Mouse (Mus musculus) right cerebral cortex, adult 2 months (tissue): ENCODE data around the gene Ccrl2.

Experiments used
- DNase-seq, 2 experiments: peaks; one replicate each; pipeline ENCODE4 v3.0.0; 2021 to 2022; ENCODE audit warnings: low spot score in 2 of 2

Gene Ccrl2

DNA sequence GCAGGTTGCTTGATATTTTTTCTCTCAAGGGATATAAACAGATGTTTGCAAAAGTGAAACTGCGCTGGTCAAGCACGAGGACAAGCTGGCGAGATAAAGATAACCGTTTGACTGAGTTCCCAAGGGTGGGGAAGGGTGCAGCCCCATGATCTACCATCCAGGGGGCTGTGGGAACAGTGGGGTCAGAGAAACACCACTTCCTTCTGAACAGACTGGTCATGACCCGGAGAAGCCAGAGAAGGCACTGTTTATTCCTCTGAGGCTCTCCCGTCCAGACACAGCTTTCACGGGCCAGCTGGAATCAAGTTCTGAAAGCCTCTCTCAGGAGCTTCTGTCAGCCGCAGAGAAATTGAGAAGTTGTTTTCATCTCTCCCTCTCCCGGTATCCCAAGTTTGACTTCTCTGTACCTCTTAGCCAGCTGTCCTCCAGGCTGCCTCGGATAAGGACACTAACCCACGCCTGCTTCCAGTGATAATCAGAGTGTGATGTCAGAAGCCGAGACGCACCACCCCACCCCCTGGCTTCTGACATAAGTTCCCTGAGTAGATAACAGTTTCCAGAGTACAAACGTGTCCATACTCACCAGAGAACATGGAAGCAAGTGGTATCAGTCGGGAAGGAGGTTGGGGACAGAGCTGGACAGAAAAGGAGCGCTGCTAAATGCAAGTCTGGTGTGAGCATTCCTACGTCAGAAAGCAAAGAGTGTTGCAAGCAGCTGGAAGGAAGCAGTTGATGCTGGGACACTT, at the start of gene Ccrl2:
Gene Ccrl2 (minus strand): TSS at position 722 of the 746 bp plus-strand sequence.
- DNase-seq = peak in 1 of 2 experiments; percentile 16

DNA sequence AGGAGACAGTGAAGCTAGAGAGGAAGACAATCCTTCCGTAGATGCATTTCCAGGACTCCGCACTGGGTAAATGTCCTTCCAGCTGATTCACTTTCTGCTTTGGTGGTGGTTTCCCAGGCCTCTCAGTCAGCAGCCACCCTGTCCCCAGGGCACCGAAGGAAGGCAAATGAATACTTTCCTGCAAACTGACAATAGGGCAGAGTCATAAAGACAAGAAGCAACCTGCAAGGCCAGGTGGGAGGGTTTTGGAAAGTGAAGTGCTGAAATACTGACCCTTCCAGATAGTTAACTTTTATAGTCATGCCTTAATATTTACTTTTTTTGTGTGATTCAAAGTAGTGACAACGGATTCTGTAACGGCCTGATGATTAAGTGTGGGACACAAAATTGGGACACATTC, 46.6 kb upstream of the Ccrl2 start:
- no peak for DNase-seq

DNA sequence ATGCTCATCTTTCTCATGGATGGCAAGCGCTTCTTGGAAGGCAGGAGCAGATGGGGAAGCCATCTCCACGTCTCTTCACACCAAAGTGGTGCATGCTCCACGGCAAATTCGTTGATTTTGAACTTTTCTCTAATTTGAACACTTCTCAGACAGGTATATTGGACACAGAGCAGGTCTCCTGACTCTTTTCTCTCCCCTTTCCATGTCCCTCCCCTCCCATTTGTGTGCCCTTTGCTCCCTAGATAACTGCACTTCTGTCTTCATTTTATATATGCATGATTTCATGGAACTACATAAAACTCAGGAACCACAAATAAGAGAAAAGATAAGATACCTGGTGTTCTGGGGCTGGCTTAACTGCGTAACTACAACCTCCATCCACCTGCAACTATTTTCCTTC, 46.0 kb upstream of the Ccrl2 start:
- no peak for DNase-seq

DNA sequence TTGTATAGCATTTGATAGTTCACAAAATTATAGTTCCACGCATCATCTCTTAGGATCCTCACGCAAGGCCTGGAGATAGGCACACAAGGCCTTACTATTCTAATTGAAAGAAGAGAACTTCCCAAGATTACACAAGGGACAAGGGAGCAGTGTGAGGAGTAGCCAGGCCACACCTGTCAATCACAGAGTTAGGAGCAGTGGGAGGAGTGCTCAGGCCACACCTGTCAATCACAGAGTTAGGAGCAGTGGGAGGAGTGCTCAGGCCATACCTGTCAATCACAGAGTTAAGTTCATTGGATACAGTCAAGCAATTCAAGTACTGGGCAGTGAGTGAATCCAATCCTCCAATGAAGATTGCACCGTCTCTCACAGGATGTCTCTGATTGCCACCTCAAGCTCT, 43.1 kb upstream of the Ccrl2 start:
- DNase-seq = no peak

DNA sequence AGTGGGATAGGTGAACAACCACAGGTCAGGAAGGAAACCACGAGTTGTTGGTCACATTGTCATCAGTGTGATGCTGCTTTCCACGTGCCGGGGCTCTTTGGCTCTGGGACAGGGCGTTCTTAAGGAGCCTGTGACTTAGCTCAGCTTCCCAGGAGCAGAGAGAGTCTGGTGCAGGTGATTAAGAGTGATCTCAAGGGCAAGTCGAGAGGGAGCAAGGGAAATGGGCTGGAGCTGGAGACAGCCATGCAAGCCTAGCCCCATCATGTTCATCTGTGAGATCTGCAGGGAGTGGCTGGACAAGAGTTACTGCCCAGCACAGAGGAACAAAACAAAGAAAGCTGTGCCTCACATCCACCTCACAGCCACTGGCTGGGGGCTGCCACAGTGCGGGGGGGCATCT, 40.2 kb upstream of the Ccrl2 start:
- DNase-seq = no peak

DNA sequence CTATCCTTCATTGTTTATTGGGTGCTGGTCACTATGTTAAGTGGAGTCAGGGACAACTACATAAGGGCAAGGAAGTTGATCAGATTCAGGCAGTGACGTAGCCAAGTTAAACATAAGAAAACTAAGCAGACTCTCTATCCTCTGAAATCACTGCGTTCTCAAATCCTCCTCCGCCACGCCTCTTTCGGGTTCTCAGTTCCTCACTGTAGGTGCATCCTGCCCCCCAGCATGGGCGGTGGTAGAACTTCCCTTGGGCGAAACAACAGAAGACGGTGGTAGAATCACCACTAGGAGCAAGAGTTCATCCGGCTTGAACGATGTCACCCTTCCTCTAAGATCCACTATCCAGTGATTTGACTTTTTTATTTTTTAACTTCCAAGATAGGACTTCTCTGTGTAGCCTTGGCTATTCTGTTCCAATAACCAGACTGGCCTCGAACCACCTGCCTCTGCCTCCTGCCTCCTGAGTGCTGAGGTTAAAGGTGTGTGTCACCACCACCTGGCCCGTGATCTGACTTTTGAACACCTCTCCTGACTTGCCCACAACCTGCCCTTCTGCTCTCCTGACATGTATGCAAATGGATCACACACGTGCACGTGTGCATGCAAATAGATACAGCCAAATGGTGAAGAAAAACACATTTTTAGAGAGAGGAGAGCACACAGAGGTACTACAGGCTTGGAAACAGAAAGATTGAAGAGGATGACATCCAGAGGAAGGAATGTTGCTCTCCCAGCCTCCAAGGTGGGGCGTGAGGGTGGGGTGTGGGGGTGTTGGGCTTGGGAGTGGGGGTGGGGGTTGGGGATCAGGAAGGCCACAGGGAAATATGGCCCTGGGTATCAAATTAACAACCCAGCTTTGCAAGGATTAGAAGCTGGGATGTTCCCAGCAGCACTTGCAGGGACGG, 39.4 kb upstream of the Ccrl2 start:
- DNase-seq = no peak

DNA sequence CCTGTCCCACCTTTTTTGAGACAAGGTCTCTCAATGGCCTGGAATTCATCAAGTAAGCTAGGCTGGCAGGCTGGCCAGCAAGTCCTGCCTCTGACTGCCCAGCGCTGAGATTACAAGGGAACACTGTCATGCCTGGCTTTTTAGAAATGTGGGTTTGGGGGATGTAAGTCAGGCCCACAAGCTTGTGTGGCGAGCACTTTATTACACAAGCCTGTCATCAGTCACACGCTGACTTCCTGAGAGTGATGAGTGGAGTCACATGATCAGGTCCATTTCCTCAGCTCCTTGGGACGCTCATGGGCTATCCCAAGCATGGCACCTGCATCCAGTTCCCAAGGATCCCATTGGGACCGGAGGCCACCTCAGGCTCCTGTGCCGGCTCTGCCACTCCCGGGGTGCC, 38.4 kb upstream of the Ccrl2 start:
- DNase-seq = no peak

DNA sequence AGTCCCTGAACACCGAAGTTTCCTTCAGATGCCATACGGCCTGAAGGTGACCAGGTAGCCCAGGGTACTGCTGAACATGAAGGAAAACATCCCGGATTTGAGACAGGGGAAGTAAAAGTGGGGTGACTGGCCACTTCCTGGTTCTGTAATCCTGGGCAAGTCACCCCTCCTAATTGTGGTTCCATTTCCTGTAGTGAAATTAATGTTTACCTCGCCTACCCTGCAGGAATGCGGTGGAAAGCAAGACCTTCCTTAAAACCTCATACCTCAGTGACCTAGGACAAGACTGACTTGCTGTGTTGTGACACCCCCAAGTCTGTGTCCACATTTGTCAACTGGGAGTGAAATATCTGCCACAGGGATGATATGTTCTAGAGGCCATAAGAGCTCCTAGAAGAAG, 37.3 kb upstream of the Ccrl2 start:
- no peak for DNase-seq

DNA sequence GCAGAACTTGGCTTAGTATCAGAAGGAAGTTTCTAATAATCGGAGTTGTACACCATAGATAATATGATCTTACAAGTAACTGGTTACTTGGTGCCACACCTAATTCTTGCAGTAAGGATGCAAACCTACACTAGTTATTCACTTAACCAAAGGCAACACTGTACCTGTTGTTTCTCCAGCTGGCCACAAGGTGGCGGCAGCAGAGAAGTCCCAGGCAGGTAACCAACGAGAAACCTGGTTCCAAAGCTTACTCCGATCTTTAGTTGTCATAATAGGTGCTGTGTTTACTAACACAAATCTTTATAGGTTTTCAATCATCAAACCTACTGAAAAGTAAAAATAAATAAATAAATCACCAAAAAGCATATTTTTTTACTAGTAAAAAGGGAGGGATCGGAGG, 35.8 kb upstream of the Ccrl2 start:
- peak; percentile 68 to 75 for DNase-seq

DNA sequence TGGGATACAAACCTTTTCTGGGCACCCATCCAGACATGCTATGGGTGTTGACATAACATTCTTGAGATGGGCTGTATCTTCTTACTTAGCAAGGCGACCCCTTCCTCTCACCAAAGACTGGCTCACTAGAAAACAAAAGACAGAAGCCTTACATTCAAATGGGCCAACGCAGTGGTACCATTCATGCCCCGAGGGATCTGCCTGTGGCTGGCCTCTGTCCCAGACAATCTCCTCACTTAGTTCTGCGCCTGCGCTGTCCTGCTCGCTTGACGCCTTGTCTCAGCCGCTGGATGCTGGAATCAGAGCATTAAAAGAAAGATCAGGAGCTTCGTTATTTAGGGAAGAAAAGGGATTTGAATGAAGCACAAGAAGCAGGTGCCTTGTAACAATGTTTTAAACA, 35.3 kb upstream of the Ccrl2 start:
- DNase-seq = peak; percentile 16 to 20

DNA sequence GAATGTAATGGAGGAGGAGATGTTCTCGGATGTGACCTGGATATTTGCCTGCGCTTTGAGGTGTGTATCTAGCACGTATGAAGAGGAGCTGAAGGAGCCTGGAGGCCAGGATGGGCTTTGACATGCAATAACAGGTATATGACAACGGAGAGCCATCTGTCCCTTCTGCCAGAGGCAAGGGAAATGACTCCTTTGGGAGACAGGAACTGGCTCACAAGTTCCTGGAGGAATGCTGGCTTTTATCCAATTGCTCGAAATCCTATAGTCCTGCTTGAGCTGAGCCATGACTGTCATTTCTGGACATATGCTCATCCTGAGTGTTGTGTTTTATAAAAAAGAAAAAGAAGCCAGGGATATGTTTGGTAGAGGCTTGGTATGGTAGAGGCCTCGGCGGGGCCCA, 31.6 kb upstream of the Ccrl2 start:
- no peak for DNase-seq

DNA sequence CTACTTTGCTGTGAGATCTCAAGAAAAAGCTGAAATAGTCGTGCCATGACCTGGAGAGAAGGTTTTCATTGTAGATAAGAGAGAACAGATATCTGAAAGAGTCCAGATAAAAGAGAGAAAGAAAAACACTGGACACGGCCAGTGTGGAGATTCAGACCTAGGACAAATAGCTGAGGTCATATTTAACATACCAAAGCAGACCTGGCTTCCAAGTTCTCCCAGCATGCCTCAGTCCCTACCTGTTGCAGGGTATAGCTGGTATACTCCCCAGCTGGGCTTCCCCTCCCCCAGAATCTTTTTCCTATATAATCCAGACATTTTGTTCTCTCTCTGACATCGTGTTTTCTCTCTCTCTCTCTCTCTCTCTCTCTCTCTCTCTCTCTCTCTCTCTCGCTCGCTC, 30.6 kb upstream of the Ccrl2 start:
- DNase-seq = no peak

DNA sequence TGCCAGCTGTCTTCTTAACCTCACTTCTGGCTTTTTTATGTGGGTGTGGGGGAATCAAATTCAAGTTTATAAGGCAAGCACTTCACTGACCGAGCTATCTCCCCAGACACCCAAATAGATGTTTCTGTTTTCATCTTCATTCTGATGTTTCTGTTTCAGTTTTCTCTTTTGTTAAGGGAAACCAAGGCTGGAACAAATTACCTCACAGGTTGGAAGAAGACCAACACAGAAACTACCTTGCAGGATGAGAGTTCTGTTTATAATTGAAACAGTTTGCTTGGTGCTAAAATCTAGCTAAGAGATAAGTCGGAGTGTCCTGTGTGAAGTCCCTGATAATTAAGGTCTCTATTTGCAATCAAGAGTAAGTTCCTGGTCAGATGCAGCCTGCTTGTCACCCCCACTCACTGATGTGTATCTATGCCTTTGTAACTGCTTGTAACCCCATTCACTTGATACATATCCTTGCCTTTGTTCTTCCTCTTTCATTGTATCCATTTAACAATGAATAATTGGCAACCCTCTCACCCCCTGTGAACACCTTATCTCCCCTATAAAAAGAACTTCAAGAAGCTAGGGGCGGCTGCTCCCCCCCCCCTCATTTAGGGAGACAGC, 29.8 kb upstream of the Ccrl2 start:
- DNase-seq = no peak

DNA sequence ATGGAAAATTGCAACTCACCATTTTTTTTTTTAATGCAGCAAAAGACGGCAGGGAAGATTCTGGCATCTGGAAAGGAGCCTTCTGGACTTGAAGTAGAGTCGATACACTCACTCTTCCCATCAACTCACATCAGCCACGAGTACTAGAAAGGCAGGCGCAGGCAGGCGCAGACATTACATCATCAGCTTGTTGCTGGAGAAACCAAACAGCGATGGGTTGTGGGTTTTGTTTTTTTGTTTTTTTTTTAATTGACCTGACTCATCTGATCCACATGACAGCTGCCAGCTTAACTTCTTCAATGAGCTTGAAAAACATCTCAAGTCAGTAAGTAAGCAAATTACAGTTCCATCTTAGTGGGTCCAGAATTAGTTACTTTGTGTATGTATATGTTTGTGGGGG, 28.8 kb upstream of the Ccrl2 start:
- DNase-seq = no peak

DNA sequence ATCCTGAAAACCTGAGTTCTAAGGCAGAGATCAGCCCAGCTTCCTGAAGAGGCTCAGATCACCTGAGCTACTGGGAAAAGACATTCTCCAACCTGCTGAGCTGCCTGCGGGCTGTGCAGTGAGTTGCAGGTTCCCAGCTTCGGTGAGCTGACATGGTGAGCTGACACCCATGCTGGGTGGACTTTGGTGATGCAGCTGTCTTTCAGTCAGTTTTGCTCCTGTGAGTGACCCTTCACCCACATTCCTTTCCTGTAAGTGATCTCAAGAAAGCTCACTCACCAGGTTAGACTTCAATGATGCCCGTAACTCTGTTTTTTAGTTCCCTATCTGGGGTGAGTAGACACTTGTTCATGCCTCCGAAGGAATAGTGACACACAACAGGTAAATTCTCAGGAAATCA, 28.0 kb upstream of the Ccrl2 start:
- no peak for DNase-seq

DNA sequence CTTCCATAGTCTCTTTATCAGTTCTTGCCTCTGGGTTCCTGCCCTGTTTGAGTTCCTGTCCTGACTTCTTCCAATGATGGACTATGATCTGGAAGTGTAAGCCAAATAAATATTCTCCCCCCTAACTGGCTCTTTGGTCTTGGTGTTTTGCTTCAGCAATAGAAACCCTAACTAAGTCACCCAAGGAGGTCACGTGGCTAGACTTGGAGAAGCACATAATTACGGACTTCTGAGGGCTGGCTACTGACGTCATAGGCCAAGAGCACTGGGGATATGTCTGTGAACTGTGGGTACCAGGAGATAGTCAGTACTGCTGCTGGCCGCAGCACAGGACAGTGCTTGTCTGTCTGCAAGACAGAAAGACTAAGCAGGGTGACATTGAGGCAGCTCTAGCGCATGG, 24.4 kb upstream of the Ccrl2 start:
- DNase-seq = no peak

DNA sequence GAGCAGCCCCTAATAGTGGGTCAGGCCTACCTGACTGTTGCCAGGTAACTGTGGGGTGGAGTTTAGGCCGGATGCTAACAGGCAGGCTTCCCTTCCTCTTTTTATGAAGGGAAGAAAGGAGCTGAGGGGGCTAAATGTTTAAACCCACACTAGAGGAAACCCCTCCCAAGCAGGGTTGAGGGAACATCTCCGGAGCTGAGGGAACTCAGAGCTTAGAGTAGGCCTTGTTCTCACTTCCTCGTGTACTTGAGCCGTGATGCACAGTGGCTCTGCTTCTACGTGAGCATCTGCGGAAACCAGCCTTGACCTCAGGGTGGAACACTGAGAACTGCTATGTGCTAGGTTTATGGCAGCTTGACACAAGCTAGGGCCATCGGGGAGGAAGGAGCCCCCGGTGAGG, 23.5 kb upstream of the Ccrl2 start:
- no peak for DNase-seq

DNA sequence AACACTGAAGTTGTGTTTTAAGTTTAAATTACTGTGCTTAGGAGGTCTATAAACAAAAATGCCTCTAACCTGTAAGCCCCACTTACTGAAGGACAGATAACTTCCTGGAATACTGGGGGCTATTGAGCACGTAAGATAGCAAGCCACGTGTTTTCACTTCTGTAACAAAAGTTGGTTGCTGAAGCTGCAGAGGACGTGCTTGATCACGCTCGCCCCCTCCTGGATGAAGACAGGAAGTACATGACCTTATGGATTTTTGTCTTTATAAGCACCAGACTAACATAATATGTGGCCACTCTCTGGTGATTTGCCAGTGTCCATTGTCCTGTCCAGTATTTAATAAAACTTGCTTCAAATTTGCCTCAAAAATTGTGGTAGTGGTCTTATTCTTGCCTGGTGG, 20.4 kb upstream of the Ccrl2 start:
- DNase-seq = peak in 1 of 2 experiments; percentile 36

DNA sequence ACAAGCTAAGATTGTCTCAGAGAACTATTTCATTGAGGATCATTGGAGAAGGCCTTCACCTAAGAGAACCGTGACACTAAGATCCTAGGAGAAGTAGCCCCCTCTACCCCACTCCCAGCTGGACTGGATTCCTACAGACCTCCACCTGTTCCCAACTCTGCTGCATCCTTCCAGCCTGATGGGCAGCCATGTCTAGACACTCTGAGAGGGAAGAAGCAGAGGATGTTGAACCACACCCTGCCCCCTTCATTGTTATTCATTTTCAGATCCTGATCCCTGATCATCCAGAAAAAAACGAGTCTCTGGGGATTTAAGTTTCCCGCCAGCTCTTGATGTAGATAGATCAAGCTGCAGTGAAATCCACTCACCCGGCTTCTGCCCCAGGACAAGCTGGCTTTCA, 15.7 kb upstream of the Ccrl2 start:
- no peak for DNase-seq

DNA sequence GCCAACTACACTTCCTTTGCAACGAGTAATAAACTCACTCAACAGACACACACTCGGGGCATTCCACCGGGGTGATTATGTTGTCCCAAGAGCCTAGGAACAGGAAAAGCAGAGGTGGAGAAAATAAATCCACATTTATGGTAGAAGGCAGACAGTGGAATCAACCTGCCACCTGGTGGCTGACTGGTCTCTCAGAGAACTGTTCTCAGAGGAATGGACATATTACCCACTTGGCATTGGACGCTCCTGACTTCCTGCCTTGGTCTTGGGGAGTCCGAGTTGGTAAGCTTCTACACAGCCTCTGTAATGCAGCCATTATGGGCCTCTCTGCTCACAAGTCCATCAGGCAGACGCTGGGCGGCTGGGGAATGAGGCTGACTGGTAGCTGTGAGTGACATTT, 14.9 kb upstream of the Ccrl2 start:
- peak; percentile 31 to 53 for DNase-seq

DNA sequence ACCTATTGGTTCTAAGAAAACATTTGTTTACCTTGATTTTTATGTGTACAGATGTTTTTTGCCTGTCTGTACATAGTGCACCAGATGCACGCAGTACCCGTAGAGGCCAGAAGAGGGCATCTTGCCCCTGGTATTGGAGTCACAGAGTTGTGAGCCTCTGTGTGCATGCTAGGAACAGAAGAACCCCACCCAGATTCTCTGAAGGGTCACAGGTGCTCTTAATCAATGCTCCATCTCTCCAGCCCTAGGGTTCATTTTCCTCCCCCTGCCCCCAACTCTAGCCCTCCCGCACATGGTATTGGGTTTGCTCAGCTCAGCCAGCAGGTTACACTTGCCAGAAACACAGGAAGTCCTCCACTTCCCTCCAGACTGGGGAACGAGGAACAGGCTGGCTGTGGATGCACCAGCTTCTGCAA, 13.2 kb upstream of the Ccrl2 start:
- DNase-seq = peak; percentile 26 to 35

DNA sequence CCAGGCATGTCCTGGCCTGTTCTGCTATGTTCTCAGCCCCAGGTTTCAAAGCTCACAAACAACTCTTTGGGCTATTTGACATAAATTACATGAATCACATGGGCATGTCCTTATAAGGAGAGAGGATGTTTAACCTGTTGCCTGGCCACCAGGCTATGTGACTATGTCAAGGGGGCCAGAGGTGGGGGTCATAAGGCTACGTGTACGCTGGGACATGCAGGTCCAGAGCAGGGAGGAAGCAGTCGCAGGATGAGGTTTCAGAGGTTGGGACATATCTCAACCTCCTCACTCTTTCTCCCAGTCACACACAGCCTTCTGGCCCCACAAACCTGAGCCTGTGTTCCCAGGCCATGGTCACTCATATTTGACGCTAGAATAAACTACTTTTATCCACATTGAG, 9.7 kb upstream of the Ccrl2 start:
- DNase-seq = no peak

DNA sequence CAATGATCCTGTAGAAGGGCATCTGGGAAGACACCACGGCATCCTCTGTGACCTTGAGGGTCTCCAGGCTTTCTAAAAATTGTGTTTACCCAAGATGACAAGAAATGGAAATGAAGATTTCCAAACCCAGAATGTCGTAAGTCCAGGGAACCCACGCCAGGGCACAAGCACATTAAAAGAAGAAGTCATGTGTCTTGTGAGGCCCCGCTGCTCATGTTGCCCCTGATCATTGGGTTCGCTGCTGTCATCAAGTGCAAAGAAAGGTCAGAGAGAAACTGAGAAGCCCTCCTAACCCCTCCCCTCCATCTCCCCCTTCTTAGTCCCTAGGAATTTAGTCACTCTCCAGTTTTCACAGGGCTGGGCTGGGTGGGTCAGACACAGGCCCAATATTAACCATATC, 5.5 kb upstream of the Ccrl2 start:
- no peak for DNase-seq
